Mouse (Mus musculus) layer of hippocampus, adult 9-10 months (tissue): ENCODE measurements around the gene Kctd2.
A peak's percentile ranks its signal among the peaks of the same experiment; 100 is the strongest.
"Not testable (repeated sequence)": the region's sequence is repeated elsewhere in the genome, so short reads cannot be mapped to it uniquely, and the experiment has no call there.

ENCODE experiments used
- DNase-seq: peaks from one replicate; pipeline ENCODE4 v3.0.0; 2022; ENCODE audit warnings: low spot score

Gene Kctd2

GRCm38 (mm10) chr11:115475025-115475757 lies 55.3 kb downstream of the Kctd2 start, which contains the start of gene Armc7:
TSS of gene Armc7 (plus strand) at chr11:115475667.
- peak; percentile 69 for DNase-seq

- no peak for DNase-seq
Observed at GRCm38 (mm10) chr11:115475758-115476237, 55.9 kb downstream of the Kctd2 start.

GRCm38 (mm10) chr11:115476630-115477029 lies 56.7 kb downstream of the Kctd2 start:
- DNase-seq: not testable (repeated sequence)

GRCm38 (mm10) chr11:115477388-115477787 lies 57.5 kb downstream of the Kctd2 start:
- DNase-seq: not testable (repeated sequence)

- DNase-seq: no peak
Observed at GRCm38 (mm10) chr11:115478296-115478938, 58.5 kb downstream of the Kctd2 start.
